Mouse (Mus musculus): ENCODE data around the gene Nlrp5.
"Not testable (repeated sequence)": the region's sequence is repeated elsewhere in the genome, so short reads cannot be mapped to it uniquely, and the experiment has no call there.

Gene Nlrp5

GRCm38 (mm10) chr7:23385589-23385988, at the start of gene Nlrp5:
Gene Nlrp5 (plus strand): TSS chr7:23385889.
- DNase-seq, result no peak

GRCm38 (mm10) chr7:23358311-23358710, 27.4 kb upstream of the Nlrp5 start:
- DNase-seq, result not testable (repeated sequence)

- DNase-seq, result not testable (repeated sequence)
Measured at GRCm38 (mm10) chr7:23470201-23470600, 84.5 kb downstream of the Nlrp5 start.

DNA sequence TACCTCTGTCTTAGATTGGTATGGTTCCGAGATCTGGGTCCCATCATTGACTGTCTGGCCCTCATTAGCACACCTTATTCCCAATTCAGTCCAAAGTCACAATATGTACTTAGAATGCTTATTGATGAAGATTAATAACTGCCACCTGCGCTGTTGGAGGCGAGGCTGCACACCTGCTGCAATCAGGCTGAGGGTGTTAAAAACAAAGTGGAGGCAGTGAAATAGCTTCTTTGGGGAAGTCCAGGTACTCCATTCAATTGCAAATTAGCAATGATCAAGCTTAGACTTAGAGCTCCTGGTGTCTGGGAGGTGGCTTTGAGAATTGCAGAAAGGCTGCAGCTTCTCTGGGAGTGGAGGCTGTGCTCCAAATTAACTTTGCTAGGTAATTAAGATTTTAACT, 85.1 kb downstream of the Nlrp5 start:
- DNase-seq, result not testable (repeated sequence)

- DNase-seq, result not testable (repeated sequence)
Measured at GRCm38 (mm10) chr7:23472886-23473285, 87.2 kb downstream of the Nlrp5 start.

All from thymus, postnatal 14 days (tissue).